Mouse (Mus musculus): ENCODE measurements around the gene Ly6g6c.

Gene Ly6g6c

GRCm38 (mm10) chr17:35115046-35116019, 50.1 kb downstream of the Ly6g6c start, which contains the start of gene Ly6g5b:
Ly6g5b (minus strand) TSS chr17:35115428.
- DNase-seq (ENCODE audit: low spot score in 2 of 2) = no peak

Data from frontal cortex, postnatal 36 days (tissue).